Mouse (Mus musculus) megakaryocyte, embryonic 14.5 days (primary cell): ENCODE measurements around the gene Hist1h4f. TPM values are rescaled to one million over a fixed set of nuclear protein-coding genes. Genes with fewer than 3 reads are reported as not detected.

Experiments
- H3K27me3 ChIP-seq: replicated peaks from 2 replicates; pipeline ENCODE3; 2012; ENCODE audit warnings: inconsistent platforms
- H3K36me3 ChIP-seq: replicated peaks from 2 replicates; pipeline ENCODE3; 2012; ENCODE audit warnings: low read length, inconsistent platforms, mixed read lengths
- H3K4me1 ChIP-seq: 2 replicates; pipeline ENCODE4 v1.6.1; 2012; ENCODE audit warnings: inconsistent platforms
- H3K4me3 ChIP-seq: replicated peaks from 2 replicates; pipeline ENCODE3; 2012; ENCODE audit warnings: moderate library complexity, mild to moderate bottlenecking, inconsistent platforms
- H3K9me3 ChIP-seq: 2 replicates; pipeline ENCODE4 v1.6.1; 2012; ENCODE audit warnings: inconsistent platforms
- FLI1 ChIP-seq: IDR thresholded peaks from 2 replicates; pipeline ENCODE4 v1.6.1; 2012; ENCODE audit warnings: low read length, inconsistent platforms, mixed read lengths
- GATA1 ChIP-seq: IDR thresholded peaks from 3 replicates; pipeline ENCODE4 v1.6.1; 2012; ENCODE audit warnings: mixed read lengths, low read length, inconsistent platforms, borderline replicate concordance
- polyA plus RNA-seq: library from polyadenylated mRNA; stranded (reverse); fragments of >175 nt; gene quantifications from 2 replicates; pipeline ENCODE4 v1.2.3, GENCODE M21; 2012; ENCODE audit warnings: low replicate concordance; ENCODE audit not compliant: insufficient read depth

The Hist1h4f gene
- polyA plus RNA-seq, 1 experiment, result 30.2 TPM

- Histone ChIP-seq H3K36me3 (no peaks in the 10 kb centered on the region), H3K4me1 (peaks cover 47% of the 10 kb centered on the region), H3K9me3 (no peaks in the 10 kb centered on the region), H3K4me3 (peak overlapping the region; percentile 89), H3K27me3 (no peaks in the 10 kb centered on the region)
- no peak for TF ChIP-seq FLI1
- no peak; the same call in 2 of the 3 replicates for TF ChIP-seq GATA1
These were observed 32.6 kb downstream of the Hist1h4f start for GRCm38 (mm10) chr13:23518885-23519284.

GRCm38 (mm10) chr13:23518295-23518603, 33.2 kb downstream of the Hist1h4f start:
- Histone ChIP-seq H3K4me3 (peak overlapping the region; percentile 89), H3K9me3 (no peaks in the 10 kb centered on the region), H3K36me3 (no peaks in the 10 kb centered on the region), H3K27me3 (no peaks in the 10 kb centered on the region), H3K4me1 (peaks cover 42% of the 10 kb centered on the region)
- TF ChIP-seq FLI1 (no peak), GATA1 (no peak)

GRCm38 (mm10) chr13:23517603-23518294, 33.7 kb downstream of the Hist1h4f start:
- H3K4me3 ChIP-seq, result peak overlapping the region; percentile 89

GRCm38 (mm10) chr13:23516822-23517602, 34.4 kb downstream of the Hist1h4f start:
- no peak for TF ChIP-seq GATA1
- no peak for TF ChIP-seq FLI1
- Histone ChIP-seq H3K4me3 (peak overlapping the region; percentile 89), H3K4me1 (peaks cover 34% of the 10 kb centered on the region), H3K9me3 (no peaks in the 10 kb centered on the region), H3K27me3 (no peaks in the 10 kb centered on the region), H3K36me3 (no peaks in the 10 kb centered on the region)

More at GRCm38 (mm10) chr13:23517603-23518294, 33.7 kb downstream of the Hist1h4f start:
- Histone ChIP-seq H3K27me3 (no peaks in the 10 kb centered on the region), H3K36me3 (no peaks in the 10 kb centered on the region), H3K9me3 (no peaks in the 10 kb centered on the region), H3K4me1 (peaks cover 41% of the 10 kb centered on the region)
- TF ChIP-seq FLI1, result no peak
- TF ChIP-seq GATA1, result no peak

- Histone ChIP-seq H3K9me3 (no peaks in the 10 kb centered on the region), H3K36me3 (no peaks in the 10 kb centered on the region), H3K4me3 (peak overlapping the region; percentile 44), H3K27me3 (no peaks in the 10 kb centered on the region), H3K4me1 (peaks cover 29% of the 10 kb centered on the region)
- TF ChIP-seq FLI1, result no peak
- no peak for TF ChIP-seq GATA1
These were observed 35.4 kb downstream of the Hist1h4f start for GRCm38 (mm10) chr13:23515826-23516620.

GRCm38 (mm10) chr13:23515281-23515680, 36.2 kb downstream of the Hist1h4f start:
- H3K36me3 ChIP-seq, result no peaks in the 10 kb centered on the region
- no peak for TF ChIP-seq GATA1
- TF ChIP-seq FLI1, result no peak
- H3K27me3 ChIP-seq, result peaks cover 2% of the 10 kb centered on the region
- peaks cover 24% of the 10 kb centered on the region for H3K4me1 ChIP-seq
- no peak overlapping the region for H3K4me3 ChIP-seq
- no peaks in the 10 kb centered on the region for H3K9me3 ChIP-seq

- peaks cover 19% of the 10 kb centered on the region for H3K4me1 ChIP-seq
- TF ChIP-seq GATA1 (no peak), FLI1 (no peak)
- H3K9me3 ChIP-seq, result no peaks in the 10 kb centered on the region
- no peak overlapping the region for H3K4me3 ChIP-seq
- H3K27me3 ChIP-seq, result peaks cover 2% of the 10 kb centered on the region
- no peaks in the 10 kb centered on the region for H3K36me3 ChIP-seq
These were observed 37.9 kb downstream of the Hist1h4f start for GRCm38 (mm10) chr13:23513517-23513916.

- Histone ChIP-seq H3K27me3 (peaks cover 2% of the 10 kb centered on the region), H3K9me3 (no peaks in the 10 kb centered on the region), H3K4me3 (no peak overlapping the region), H3K4me1 (peaks cover 34% of the 10 kb centered on the region), H3K36me3 (no peaks in the 10 kb centered on the region)
- TF ChIP-seq FLI1 (no peak), GATA1 (no peak)
These were observed 41.3 kb downstream of the Hist1h4f start for GRCm38 (mm10) chr13:23510127-23510526.

- TF ChIP-seq FLI1, result no peak
- TF ChIP-seq GATA1, result no peak
- H3K36me3 ChIP-seq, result no peaks in the 10 kb centered on the region
- peaks cover 56% of the 10 kb centered on the region for H3K4me1 ChIP-seq
- H3K27me3 ChIP-seq, result peaks cover 2% of the 10 kb centered on the region
- peak overlapping the region; percentile 89 for H3K4me3 ChIP-seq
- H3K9me3 ChIP-seq, result no peaks in the 10 kb centered on the region
These were observed 44.5 kb downstream of the Hist1h4f start for GRCm38 (mm10) chr13:23506819-23507515.

GRCm38 (mm10) chr13:23506351-23506750, 45.1 kb downstream of the Hist1h4f start:
- H3K4me1 ChIP-seq, result peaks cover 62% of the 10 kb centered on the region
- H3K9me3 ChIP-seq, result no peaks in the 10 kb centered on the region
- H3K36me3 ChIP-seq, result no peaks in the 10 kb centered on the region
- TF ChIP-seq GATA1 (no peak), FLI1 (no peak)
- peak overlapping the region; percentile 89 for H3K4me3 ChIP-seq
- peaks cover 2% of the 10 kb centered on the region for H3K27me3 ChIP-seq
